Mouse (Mus musculus): Measurements from ENCODE around the gene Ykt6.
"Not testable (repeated sequence)": the region's sequence is repeated elsewhere in the genome, so short reads cannot be mapped to it uniquely, and the experiment has no call there.

Gene Ykt6

DNA sequence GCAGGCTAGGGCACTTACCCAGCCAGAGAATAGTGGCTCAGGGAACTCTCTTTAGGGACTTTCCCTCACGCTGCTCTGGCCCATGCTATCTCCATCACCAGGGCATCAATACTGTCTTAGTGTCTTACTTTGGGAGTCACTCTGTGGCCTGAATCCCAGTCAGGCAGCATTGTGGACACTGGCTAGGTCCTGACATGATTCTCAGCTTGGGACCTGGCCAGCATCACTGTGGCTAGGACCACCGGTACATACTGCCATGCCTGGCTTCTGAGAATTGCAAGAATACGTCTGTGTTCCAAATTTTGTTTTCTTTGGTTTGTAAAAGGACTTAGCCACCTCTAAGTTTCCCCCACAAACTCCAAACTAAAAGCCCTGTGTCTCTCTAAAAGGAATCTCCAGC is 39.4 kb downstream of the Ykt6 start:
- DNase-seq (ENCODE audit: low read depth): no peak

DNA sequence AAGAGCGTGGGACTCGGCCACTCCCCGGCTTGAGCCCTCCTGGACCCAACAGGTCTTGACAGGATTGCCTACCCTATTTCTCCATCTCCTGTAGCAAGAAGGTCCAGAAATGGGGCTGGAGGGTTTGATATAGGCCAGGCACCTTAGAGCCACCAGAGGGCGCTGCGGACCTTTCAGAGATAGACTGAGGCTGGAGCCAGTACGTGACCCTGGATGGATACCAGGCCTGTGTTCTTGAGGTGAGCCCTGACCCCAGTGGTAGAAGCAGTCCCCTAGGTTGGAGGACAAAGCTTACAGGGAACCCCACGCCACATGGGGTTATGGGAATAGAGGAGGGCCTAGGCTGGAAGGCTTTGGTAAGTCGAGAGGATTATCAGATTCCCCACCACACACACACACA is 40.5 kb downstream of the Ykt6 start:
- DNase-seq (ENCODE audit: low read depth): peak; percentile 46

DNA sequence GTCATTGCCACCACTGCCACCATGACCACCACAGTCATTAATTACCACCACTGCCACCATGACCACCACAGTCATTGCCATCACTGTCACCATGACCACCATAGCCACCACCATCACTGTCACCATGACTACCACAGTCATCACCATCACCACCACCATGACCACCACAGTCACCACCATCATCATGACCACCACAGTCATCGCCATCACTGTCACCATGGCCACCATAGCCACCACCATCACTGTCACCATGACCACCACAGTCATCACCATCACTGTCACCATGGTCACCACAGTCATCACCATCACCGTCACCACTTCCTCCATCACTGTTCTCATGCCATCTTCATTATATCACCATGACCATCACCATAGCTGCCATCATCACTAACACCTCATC is 43.0 kb downstream of the Ykt6 start:
- no peak for DNase-seq (ENCODE audit: low read depth)

DNA sequence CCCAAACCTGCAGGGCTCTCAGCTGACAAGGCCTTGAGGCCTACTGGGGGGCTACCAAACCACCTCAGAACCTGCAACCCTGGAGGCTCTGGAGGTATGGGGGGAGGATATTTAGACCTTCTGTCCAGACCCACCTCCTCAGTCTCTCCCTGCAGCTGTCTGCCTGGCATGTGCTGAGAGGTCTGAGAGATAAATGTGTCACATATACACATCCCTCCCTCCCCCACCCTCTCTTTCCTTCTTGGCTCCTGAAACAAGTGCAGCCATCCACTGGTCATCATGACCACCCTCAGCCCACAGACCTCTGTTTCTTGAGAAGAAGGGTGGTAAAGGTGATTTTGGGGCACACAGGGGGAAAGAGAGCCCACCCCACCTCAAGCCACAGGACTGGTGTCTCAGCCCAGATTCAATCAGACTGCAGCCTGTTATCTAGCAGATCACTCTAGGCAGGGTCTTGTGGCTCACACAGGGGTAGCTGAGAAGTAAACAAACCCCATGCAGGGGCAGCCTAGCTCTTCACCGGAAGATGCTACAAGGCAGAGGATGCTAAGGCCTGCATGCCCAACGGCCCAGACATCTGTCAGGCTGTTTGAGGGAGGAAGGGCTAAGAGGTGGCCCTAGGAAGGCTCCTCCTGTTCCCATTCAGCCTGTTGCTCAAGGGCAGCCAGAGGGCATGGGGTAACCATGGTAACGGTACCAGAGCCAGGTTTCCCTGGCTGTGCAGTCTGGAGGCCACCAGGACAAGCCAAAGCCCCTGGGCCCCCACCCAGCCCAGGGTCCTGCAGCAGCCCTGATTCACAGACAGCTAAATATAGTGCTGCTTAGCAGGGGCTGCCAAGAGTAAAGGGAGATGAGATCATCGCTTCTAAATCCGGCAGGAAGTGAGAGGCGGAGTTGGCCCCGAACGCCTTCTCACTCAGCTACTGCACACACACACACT is 44.6 kb downstream of the Ykt6 start:
- peak; percentile 80 for DNase-seq (ENCODE audit: low read depth)

DNA sequence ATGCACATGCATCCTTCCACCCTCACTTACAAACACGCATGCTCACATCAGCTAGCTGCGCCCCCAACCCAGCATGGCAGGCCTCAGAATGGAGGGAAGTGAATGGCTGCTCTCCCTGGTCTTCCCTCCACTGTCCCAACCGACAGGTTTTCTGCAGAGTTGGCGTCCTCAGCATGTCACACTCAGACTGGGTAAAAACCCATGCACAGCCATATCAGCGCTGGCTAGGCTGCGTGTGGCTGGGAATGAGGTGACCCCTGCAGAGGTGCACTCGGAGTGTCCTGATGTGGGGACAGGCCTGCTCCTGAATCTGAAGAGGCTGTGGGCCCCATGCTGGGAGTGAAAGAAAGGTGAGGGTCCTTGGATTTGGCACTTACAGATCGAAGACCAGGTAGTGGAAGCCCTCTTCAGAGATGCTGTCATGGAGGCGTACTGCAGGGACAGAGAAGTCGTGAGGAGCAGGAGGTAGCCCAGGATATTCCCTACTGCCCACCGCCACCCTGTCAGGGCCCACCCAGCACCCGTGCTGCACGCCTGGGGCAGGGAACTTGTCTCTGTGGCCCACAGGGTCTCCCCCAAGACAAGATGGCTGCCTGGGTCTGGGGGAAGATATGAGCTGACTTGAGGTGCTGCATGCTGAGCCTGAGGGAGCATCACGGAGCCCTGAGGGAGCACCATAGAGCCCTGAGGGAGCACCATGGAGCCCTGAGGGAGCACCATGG is 45.6 kb downstream of the Ykt6 start:
- no peak for DNase-seq (ENCODE audit: low read depth)

DNA sequence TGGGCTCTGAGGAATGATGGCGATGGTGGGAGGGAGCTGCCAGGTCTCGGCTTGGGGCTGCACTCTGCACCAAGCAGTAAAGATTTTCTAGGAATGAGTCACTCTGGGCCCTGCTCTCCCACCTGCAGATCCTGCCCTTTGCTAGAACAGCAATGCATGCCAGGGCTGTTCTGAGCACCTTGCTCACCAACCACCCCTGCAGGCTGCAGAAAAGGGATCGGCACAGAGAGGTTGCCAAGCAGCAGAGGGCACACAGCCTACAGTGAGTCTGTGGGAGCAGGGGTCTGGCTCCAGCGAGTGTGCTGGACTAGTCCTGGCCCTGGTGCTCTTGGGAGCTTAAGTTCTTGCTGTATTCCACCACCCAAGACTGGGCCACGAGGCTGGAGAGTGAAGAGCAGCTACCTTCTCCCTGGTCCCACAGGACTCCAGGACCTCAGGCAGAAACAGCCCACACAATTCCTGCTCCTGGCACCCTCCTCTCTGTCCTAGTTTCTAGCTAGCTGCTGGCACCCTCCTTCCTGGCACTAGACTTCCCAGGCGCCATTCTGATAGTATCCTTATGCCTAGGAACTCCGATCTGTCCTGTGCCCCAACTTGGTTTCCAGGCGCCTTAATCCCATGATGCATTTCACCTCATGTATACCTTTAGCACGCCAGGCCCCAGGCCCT is 46.6 kb downstream of the Ykt6 start:
- DNase-seq (ENCODE audit: low read depth): no peak

DNA sequence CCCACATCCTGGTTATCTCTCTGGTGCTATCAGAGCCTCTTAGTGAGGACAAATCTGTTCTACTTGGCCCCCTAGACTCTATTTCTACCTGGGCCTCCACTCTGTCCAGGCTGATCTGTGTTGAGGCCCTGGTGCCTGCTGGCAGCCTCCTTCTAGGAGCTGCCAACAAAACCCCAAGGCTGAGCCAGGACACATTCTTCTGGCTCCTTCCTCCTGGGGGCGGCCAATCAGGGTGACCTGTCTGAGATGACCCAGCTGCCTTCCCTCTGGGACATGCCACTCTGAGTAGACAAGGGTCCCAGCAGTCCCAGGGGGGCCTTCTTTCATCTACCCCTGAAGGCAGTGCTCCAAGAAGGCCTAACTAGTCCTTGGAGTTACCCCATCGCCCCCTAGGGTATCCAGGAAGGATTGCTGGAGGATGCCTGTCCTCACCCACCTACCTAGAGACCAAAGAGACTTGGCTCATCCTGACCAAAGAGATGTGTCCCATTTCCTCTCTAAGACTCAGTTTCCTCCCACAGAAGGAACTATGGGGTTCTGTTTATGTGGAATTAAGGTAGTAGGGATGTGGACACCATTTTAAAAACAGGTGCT is 47.6 kb downstream of the Ykt6 start:
- no peak for DNase-seq (ENCODE audit: low read depth)

DNA sequence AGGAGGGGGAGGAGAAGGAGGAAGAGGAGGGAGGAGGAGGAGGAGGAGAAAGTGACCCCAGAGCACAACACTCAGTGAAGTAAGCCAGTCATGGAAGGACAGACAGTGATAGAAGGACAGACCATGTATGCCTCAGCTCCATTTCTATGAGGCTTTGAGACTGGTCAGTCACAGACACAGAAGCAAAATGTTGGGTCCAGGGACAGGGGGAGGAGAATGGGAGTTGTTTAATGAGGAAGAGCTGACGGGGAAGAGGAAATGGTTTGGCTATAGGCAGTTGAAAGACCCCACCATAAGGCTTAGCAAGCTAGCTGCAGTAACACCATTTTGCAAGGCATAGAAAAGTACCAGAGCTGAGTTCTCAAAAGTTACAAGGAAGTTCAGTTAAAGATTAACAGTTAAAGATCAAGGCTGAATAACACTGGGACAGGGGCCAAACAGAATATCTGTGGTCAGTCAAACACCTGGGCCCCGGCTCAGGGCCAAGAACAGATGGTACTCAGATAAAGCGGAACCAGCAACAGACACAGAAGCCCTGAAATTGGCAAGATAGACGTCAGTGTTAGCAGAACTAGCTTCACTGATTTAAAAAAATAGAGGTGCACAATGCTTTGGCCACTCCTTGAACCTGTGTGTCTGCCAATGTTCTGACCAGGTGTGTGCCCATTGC is 50.0 kb downstream of the Ykt6 start:
- not testable (repeated sequence) for DNase-seq (ENCODE audit: low read depth)

DNA sequence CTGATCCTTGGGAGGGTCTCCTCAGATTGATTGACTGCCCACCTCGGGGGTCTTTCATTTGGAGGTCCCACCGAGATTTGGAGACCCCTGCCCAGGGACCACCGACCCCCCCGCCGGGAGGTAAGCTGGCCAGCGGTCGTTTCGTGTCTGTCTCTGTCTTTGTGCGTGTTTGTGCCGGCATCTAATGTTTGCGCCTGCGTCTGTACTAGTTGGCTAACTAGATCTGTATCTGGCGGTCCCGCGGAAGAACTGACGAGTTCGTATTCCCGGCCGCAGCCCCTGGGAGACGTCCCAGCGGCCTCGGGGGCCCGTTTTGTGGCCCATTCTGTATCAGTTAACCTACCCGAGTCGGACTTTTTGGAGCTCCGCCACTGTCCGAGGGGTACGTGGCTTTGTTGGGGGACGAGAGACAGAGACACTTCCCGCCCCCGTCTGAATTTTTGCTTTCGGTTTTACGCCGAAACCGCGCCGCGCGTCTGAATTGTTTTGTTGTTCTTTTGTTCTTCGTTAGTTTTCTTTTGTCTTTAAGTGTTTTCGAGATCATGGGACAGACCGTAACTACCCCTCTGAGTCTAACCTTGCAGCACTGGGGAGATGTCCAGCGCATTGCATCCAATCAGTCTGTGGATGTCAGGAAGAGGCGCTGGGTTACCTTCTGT is 51.0 kb downstream of the Ykt6 start:
- not testable (repeated sequence) for DNase-seq (ENCODE audit: low read depth)

DNA sequence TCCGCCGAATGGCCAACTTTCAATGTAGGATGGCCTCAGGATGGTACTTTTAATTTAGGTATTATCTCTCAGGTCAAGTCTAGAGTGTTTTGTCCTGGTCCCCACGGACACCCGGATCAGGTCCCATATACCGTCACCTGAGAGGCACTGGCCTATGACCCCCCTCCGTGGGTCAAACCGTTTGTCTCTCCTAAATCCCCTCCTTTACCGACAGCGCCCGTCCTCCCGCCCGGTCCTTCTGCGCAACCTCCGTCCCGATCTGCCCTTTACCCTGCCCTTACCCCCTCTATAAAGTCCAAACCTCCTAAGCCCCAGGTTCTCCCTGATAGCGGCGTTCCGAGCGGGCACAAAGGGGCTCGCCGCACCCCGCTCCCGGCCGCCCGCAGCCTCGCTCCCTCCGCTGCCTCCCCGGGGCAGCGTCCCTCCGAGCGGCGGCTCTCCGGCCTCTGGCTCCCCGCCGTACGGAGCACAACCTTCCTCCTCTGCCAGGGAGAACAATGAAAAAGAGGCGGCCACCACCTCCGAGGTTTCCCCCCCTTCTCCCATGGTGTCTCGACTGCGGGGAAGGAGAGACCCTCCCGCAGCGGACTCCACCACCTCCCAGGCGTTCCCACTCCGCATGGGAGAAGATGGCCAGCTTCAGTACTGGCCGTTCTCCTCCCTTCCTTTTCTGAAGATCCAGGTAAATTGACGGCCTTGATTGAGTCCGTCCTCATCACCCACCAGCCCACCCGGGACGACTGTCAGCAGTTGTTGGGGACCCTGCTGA is 51.7 kb downstream of the Ykt6 start:
- not testable (repeated sequence) for DNase-seq (ENCODE audit: low read depth)

DNA sequence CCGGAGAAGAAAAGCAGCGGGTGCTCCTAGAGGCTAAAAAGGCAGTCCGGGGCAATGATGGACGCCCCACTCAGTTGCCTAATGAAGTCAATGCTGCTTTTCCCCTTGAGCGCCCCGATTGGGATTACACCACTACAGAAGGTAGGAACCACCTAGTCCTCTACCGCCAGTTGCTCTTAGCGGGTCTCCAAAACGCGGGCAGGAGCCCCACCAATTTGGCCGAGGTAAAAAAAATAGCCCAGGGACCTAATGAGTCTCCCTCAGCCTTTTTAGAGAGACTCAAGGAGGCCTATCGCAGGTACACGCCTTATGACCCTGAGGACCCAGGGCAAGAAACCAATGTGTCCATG is 52.3 kb downstream of the Ykt6 start:
- DNase-seq (ENCODE audit: low read depth): not testable (repeated sequence)

DNA sequence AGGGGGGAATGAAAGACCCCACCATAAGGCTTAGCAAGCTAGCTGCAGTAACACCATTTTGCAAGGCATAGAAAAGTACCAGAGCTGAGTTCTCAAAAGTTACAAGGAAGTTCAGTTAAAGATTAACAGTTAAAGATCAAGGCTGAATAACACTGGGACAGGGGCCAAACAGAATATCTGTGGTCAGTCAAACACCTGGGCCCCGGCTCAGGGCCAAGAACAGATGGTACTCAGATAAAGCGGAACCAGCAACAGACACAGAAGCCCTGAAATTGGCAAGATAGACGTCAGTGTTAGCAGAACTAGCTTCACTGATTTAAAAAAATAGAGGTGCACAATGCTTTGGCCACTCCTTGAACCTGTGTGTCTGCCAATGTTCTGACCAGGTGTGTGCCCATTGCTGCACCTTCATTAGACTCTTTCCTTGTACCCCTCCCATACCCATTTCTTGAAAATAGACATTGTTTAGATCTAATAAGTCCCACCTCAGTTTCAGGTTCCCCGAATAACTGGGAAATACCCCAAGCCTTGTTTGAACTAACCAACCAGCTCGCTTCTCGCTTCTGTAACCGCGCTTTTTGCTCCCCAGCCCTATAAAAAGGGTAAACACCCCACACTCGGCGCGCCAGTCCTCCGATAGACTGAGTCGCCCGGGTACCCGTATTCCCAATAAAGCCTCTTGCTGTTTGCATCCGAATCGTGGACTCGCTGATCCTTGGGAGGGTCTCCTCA is 55.4 kb downstream of the Ykt6 start:
- not testable (repeated sequence) for DNase-seq (ENCODE audit: low read depth)

DNA sequence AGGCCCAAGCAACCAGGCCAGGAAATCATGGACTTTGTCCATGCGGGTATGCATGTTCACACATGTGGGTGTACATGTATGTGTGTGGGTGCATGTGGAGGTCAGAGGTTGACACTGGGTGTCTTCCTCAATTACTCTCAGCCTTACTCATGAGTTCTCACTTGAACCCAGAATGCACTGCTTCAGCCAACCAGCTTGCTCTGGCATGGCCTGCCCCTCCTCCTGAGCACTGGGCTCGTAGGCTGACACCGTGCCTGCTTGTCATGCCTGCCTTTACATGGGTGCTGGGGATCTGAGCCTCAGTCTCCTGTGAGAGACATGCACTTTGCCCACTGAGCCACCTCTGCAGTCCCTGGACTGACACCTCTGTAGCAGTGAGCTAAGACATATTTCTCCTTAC is 56.4 kb downstream of the Ykt6 start:
- no peak for DNase-seq (ENCODE audit: low read depth)

DNA sequence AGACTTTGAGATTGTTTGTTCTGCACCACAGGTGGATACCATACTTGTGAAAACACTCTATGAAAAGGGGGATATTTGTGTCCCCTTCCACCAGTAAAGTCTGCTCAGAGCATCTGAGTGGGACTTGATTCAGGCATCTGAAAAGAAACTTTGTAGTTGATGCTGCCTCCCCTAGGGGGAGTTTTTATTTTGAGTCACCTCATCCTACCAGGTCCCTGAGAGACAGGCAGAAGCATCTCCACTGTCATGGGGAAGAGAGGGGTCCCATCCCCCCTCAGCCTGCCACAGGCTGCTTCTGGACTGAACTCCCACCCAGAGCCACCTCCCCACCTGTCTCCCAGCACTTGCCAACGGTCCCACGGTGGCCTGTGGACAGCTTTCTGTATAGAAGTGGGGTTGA is 57.9 kb downstream of the Ykt6 start:
- DNase-seq (ENCODE audit: low read depth): no peak

DNA sequence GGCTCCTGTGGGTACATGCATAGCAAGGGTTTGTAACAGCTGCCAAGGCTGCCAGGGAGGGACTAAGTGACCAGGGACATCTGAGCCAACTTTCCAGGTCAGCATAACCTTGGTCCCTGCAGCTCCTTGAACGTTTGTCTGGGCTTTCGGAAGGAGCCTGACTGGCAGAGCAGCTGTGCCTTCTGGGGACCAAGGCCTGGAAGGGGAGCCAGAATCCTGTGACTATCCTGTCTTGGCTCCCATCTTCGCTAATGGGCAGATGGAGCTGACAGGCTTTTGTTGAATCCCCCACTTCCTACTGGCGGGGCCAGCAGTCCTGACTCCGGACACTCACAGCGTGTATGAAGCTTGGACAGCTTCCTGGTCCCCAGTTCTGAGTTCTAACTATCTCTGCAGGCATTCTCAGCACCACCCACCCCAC is 59.5 kb downstream of the Ykt6 start:
- no peak for DNase-seq (ENCODE audit: low read depth)

DNA sequence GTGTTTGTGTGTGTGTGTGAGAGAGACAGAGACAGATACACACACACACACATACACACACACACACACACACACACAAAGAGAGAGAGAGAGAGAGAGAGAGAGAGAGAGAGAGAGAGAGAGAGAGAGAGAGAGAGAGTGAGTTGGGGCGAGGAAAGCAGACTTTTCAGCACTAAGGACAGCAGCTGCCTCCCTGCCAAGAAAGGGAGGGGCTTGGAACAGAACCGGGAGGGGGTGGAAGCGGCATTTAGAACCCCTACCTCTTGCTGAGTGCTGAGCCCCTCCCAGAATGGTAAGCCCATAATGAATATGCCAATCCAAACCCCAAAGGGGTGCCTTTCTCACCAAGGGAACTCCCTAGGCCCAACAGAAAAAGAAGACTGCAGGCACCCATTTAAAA is 60.9 kb downstream of the Ykt6 start:
- no peak for DNase-seq (ENCODE audit: low read depth)

DNA sequence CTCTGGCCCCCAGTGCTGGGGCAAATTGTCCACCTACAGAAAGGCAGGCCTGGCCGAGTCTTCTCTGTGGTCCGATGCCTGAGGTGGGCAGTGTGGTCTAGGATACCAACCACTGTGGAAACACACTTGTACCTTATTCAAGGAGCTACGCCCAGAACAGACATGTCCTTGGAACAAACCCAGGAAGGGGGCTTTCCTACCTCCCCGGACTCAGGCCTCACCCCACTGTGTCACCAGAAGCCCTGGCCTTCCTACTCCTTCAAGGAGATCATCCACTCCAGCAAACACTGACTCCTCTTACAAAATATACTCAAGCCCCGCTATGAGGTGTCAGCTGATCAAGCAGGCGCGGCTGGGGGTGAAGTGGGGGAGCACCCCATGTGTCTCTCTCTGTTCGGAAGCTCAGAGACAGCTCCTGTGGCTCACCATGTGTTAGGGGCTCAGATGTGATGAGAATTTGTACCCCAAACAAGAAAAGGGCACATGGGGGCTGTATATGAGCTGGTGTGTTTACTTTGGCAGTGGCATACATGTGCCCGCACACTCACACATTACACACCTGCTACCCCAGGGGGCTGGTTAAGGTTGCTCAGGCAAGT is 61.4 kb downstream of the Ykt6 start:
- no peak for DNase-seq (ENCODE audit: low read depth)

Data from fibroblast of lung, adult 2 months (primary cell).